In the genomic region with DNA sequence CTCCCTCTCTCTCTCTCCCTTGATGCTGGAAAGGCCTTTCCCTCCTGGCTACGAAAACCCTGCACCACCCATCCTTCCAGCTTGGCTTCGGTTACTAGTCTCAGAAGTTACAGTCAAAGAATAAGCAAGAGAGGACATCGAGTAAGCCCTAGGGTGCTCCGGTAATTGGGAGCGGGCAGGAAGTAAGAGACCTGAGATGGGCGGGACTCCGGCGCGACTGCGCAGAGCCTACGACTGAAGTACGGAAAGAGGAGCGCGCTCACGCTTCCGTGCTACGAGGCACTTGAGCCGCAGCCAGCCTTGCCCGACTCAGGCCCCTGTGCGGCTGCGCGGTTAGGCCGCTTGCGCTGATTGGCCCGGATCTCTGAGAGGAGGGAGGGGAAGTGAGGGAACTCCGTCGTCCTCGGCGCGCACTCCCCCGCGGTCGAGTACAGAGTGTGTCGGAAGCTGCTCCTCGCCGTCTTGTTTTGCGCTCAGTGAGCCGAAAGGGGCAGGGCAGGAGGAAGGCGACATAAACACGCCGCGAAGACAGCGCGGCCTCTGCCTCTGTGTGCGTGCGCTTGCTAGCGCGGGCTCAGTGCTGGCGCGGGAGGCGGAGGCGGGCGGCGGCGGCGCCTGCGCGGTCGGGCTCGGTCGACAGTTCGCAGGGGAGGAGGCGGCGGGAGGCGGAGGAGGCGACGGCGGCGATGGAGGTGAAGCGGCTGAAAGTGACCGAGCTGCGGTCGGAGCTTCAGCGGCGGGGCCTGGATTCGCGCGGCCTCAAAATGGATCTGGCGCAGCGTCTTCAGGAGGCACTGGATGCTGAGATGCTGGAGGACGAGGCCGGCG, we compare ENCODE assay signal across 8 mouse cellular contexts. TPM values are rescaled to one million over a fixed set of nuclear protein-coding genes. Genes with fewer than 3 reads are reported as not detected.
A peak's percentile ranks its signal among the peaks of the same experiment; 100 is the strongest.
DNase-seq lines count a peak whose midpoint lies in the region; ATAC-seq and TF ChIP-seq lines count a peak whose summit lies in the region.

A gene (plus strand): TSS at position 415 of the 828 bp plus-strand sequence.

- TF ChIP-seq CTCF in G1E (IDR thresholded peaks at IDR 0.05; ENCODE audit: low read depth, low read length), result no peak
- TF ChIP-seq CTCF in cerebellum, adult 2 months (IDR thresholded peaks at IDR 0.05; ENCODE audit: borderline replicate concordance, insufficient read depth, low read depth, low read length), result no peak
- TF ChIP-seq CTCF in forebrain, postnatal 0 days (IDR thresholded peaks at IDR 0.05; ENCODE audit: low read depth), result 0 out of 2 replicates have a peak, but pooled peaks have one; percentile 1

- ATAC-seq in G1E (ENCODE audit: extremely low read depth, insufficient number of reproducible peaks, low FRiP score, poor library complexity, severe bottlenecking), result peak; percentile 83
- peak; percentile 93 for ATAC-seq in forebrain, postnatal 0 days
- ATAC-seq in lung, embryonic 15.5 days (ENCODE audit: borderline replicate concordance, extremely low read depth, low FRiP score, low TSS enrichment), result peak; percentile 96

- H3K9ac ChIP-seq in forebrain, postnatal 0 days, result peak within 1 kb of the TSS; percentile 96
- peak within 1 kb of the TSS; percentile 97 for H3K9ac ChIP-seq in lung, embryonic 15.5 days

- WGBS in cerebellum, adult 2 months, result under 1% methylated on average over 81 of the region's 83 CpGs
- WGBS in forebrain, postnatal 0 days, result 2% methylated on average over 74 of the region's 83 CpGs
- WGBS in lung, embryonic 15.5 days, result under 1% methylated on average over 80 of the region's 83 CpGs

- H3K4me2 ChIP-seq in forebrain, postnatal 0 days (ENCODE audit: low read depth), result peak within 1 kb of the TSS; percentile 88
- peak within 1 kb of the TSS; percentile 66 for H3K4me2 ChIP-seq in lung, embryonic 15.5 days

- peak; percentile 96; the same call in 1 of the 2 replicates for TF ChIP-seq POLR2A in cerebellum, adult 2 months (IDR thresholded peaks at IDR 0.05; ENCODE audit: borderline replicate concordance, insufficient read depth, low read length)

- peaks cover 55% of the 10 kb centered on the region for H3K36me3 ChIP-seq in G1E (replicated peaks)
- H3K36me3 ChIP-seq in forebrain, postnatal 0 days (ENCODE audit: insufficient read depth), result peaks cover 17% of the 10 kb centered on the region
- peaks cover 32% of the 10 kb centered on the region for H3K36me3 ChIP-seq in lung, embryonic 15.5 days

- H3K9me3 ChIP-seq in G1E (replicated peaks), result no peaks in the 10 kb centered on the region
- no peaks in the 10 kb centered on the region for H3K9me3 ChIP-seq in forebrain, postnatal 0 days (ENCODE audit: low read length)
- no peaks in the 10 kb centered on the region for H3K9me3 ChIP-seq in lung, embryonic 15.5 days

- peak; percentile 95 for DNase-seq in G1E (ENCODE audit: low spot score)
- DNase-seq in cerebellum, adult 2 months, result peak; percentile 98 to 99
- peak; percentile 100 for DNase-seq in forebrain, postnatal 0 days
- DNase-seq in heart, postnatal 4 days, result peak; percentile 98
- DNase-seq in layer of hippocampus, adult 8-10 months (ENCODE audit: low spot score in 2 of 2), result peak; percentile 98 to 99
- DNase-seq in ovary, adult 18-20 months (ENCODE audit: low spot score), result peak; percentile 98
- peak; percentile 100 for DNase-seq in thymus, postnatal 0 days (ENCODE audit: low spot score)

- H3K27ac ChIP-seq in cerebellum, adult 2 months (ENCODE audit: insufficient read depth, low read length), result peak within 1 kb of the TSS; percentile 95
- H3K27ac ChIP-seq in forebrain, postnatal 0 days (ENCODE audit: low read depth, low read length), result peak within 1 kb of the TSS; percentile 100
- peak within 1 kb of the TSS; percentile 100 for H3K27ac ChIP-seq in lung, embryonic 15.5 days

- H3K4me3 ChIP-seq in G1E (ENCODE audit: low read depth, low read length), result peak within 1 kb of the TSS; percentile 84
- H3K4me3 ChIP-seq in cerebellum, adult 2 months (replicated peaks; ENCODE audit: insufficient read depth, low read depth, low read length), result peak within 1 kb of the TSS; percentile 86
- H3K4me3 ChIP-seq in forebrain, postnatal 0 days (ENCODE audit: low read depth, low read length), result peak within 1 kb of the TSS; percentile 97
- peak within 1 kb of the TSS; percentile 96 for H3K4me3 ChIP-seq in lung, embryonic 15.5 days

- H3K4me1 ChIP-seq in G1E (ENCODE audit: insufficient read depth, low read depth, low read length), result peaks cover 44% of the 10 kb centered on the region
- H3K4me1 ChIP-seq in cerebellum, adult 2 months (ENCODE audit: control insufficient read depth, insufficient read depth, low read length), result peaks cover 7% of the 10 kb centered on the region; the same call in 1 of the 2 replicates
- H3K4me1 ChIP-seq in forebrain, postnatal 0 days (ENCODE audit: insufficient read depth), result peaks cover 32% of the 10 kb centered on the region
- peaks cover 37% of the 10 kb centered on the region for H3K4me1 ChIP-seq in lung, embryonic 15.5 days

- H3K27me3 ChIP-seq in G1E (ENCODE audit: insufficient read depth, low read length), result no peaks in the 10 kb centered on the region
- H3K27me3 ChIP-seq in cerebellum, adult 2 months (ENCODE audit: control insufficient read depth, insufficient read depth, low read length), result no peaks in the 10 kb centered on the region
- no peaks in the 10 kb centered on the region for H3K27me3 ChIP-seq in forebrain, postnatal 0 days (ENCODE audit: insufficient read depth, low read length)
- H3K27me3 ChIP-seq in lung, embryonic 15.5 days, result no peaks in the 10 kb centered on the region

RNA-seq across cellular contexts. Expression of the gene that starts here (rescaled TPM):
- 75.0 and 82.1 TPM in 2 replicates for total RNA-seq in G1E (2014; fragmentation: Nextera tagmentation)
- 33.7 and 45.9 TPM in 2 replicates for total RNA-seq in G1E (2017)
- 114 and 136 TPM in 2 replicates for polyA plus RNA-seq in G1E (2012)
- 97.7 and 101 TPM in 2 replicates for polyA plus RNA-seq in cerebellum, adult 2 months (2012; rRNA removed)
- total RNA-seq in forebrain, postnatal 0 days (2014; rRNA removed), result 28.2 and 38.3 TPM in 2 replicates
- 3.9 and 5.3 TPM in 2 replicates for polyA plus RNA-seq in forebrain, postnatal 0 days (2015; fragmentation: Nextera tagmentation; extraction: Ambion mirVana)
- 10 to 100 TPM; 53.5 to 56.0 TPM for total RNA-seq in heart, postnatal 4 days (2021)
- total RNA-seq in layer of hippocampus, adult 8-10 months (2022), result 100 to 1,000 TPM; 113 to 126 (median 120) TPM
- 5.7 and 5.8 TPM in 2 replicates for polyA plus RNA-seq in lung, embryonic 15.5 days (2015; fragmentation: Nextera tagmentation; extraction: Ambion mirVana)
- polyA plus RNA-seq in thymus, postnatal 0 days (2015; fragmentation: Nextera tagmentation; extraction: Ambion mirVana), result 4.3 and 5.3 TPM in 2 replicates

Comparison
In these comparisons a context has a peak if more than half of its experiments do, and no peak if none do; other contexts are left out.
1. Peak in every context shown above with its lines: DNase-seq, ATAC-seq, H3K4me3 ChIP-seq and H3K27ac ChIP-seq.
2. RNA of the gene that starts here (polyA plus RNA-seq): 114 to 136 TPM in G1E and 97.7 to 101 TPM in cerebellum, adult 2 months; 5.7 to 5.8 TPM in lung, embryonic 15.5 days, 4.3 to 5.3 TPM in thymus, postnatal 0 days and 3.9 to 5.3 TPM in forebrain, postnatal 0 days; every median in the first group is over 10 times any median in the second.